In genomic region chr16:92880356-92881043, GRCm38 (mm10) we compare ENCODE assay signal across 23 mouse cellular contexts.
"Had no signal": no experiment of that assay in that cellular context is flagged by ENCODE, and none has a peak within 500 bp of the region (broad histone marks: within the 10 kb centered on the region; RNA-seq: fewer than 3 reads in every experiment).

No protein-coding gene starts in this region.

- H3K4me1 ChIP-seq: lung, embryonic 15.5 days; midbrain, embryonic 13.5 days; neural tube, embryonic 15.5 days; stomach, embryonic 15.5 days had no signal

- H3K4me3 ChIP-seq: kidney, embryonic 15.5 days; limb, embryonic 10.5 days; limb, embryonic 13.5 days; liver, embryonic 12.5 days; liver, embryonic 15.5 days; lung, embryonic 15.5 days; midbrain, embryonic 13.5 days; neural tube, embryonic 12.5 days; neural tube, embryonic 15.5 days; stomach, embryonic 15.5 days had no signal

- DNase-seq: kidney, adult 8-10 months; kidney, postnatal 10 days; kidney, postnatal 4 days; liver; lung, adult 18-20 months; lung, postnatal 10 days; lung, postnatal 36 days; right cerebral cortex, adult 18-20 months; right cerebral cortex, postnatal 25 days; spleen, adult 18-20 months; thymus, postnatal 25 days had no signal

- ATAC-seq: intestine, postnatal 0 days; liver, embryonic 12.5 days; midbrain, embryonic 13.5 days; midbrain, embryonic 16.5 days had no signal

- H3K27me3 ChIP-seq: kidney, embryonic 15.5 days; liver, embryonic 12.5 days; lung, embryonic 15.5 days; midbrain, embryonic 13.5 days; neural tube, embryonic 12.5 days; neural tube, embryonic 15.5 days; stomach, embryonic 15.5 days had no signal

- H3K9me3 ChIP-seq: kidney, embryonic 15.5 days; limb, embryonic 10.5 days; limb, embryonic 13.5 days; liver, embryonic 12.5 days; liver, embryonic 15.5 days; lung, embryonic 15.5 days; midbrain, embryonic 13.5 days; neural tube, embryonic 12.5 days; neural tube, embryonic 15.5 days; stomach, embryonic 15.5 days had no signal

- H3K27ac ChIP-seq: kidney, embryonic 15.5 days; limb, embryonic 10.5 days; limb, embryonic 13.5 days; liver, embryonic 12.5 days; liver, embryonic 15.5 days; lung, embryonic 15.5 days; midbrain, embryonic 13.5 days; neural tube, embryonic 12.5 days; neural tube, embryonic 15.5 days; stomach, embryonic 15.5 days had no signal

- H3K36me3 ChIP-seq: kidney, embryonic 15.5 days; limb, embryonic 10.5 days; limb, embryonic 13.5 days; liver, embryonic 12.5 days; liver, embryonic 15.5 days; lung, embryonic 15.5 days; midbrain, embryonic 13.5 days; neural tube, embryonic 12.5 days; neural tube, embryonic 15.5 days; stomach, embryonic 15.5 days had no signal
